8 mouse cellular contexts compared by ENCODE assay signal in the genomic region with DNA sequence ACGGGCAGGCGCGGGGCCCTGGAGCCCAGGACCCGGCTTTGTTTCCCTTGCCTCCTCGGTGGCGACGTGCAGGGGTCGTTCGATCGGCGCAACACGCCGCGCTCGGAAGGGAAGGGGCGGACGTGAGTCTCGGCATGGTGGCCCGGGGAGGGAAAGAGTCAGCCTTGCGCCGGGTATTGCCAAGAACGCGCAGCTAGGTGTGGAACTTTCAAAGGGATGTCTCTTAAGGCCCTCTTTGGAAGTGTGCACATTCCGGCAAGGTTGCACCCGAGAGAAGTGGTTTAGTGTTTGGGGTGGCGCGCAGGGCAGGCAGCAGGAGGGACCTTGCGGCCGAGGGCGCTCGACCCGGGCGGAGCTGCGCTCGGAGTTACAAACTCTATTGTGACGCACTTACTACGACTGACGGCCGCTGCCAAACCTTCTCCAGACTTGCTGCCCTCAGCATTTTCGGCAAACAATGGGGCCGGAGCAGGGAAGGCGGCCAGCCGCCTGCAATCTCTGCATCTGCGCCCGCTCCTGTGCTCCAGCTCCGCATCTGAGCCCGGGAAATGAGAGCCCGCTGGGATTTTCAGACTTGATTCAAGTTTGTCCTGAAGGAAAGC. TPM values are rescaled to one million over a fixed set of nuclear protein-coding genes. Genes with fewer than 3 reads are reported as not detected.
DNase-seq lines count a peak whose midpoint lies in the region; ATAC-seq and TF ChIP-seq lines count a peak whose summit lies in the region.

No protein-coding gene starts in this region.

- H3K9ac ChIP-seq in intestine, embryonic 16.5 days (ENCODE audit: low read depth, low read length), result peak overlapping the region; percentile 80
- H3K9ac ChIP-seq in limb, embryonic 12.5 days (replicated peaks), result peak overlapping the region; percentile 84
- peak overlapping the region; percentile 76 for H3K9ac ChIP-seq in midbrain, embryonic 12.5 days (replicated peaks)

- under 1% methylated on average over 48 of the region's 48 CpGs for WGBS in intestine, embryonic 16.5 days
- WGBS in limb, embryonic 12.5 days, result under 1% methylated on average over 48 of the region's 48 CpGs
- under 1% methylated on average over 48 of the region's 48 CpGs for WGBS in midbrain, embryonic 12.5 days
- under 1% methylated on average over 48 of the region's 48 CpGs for WGBS in spleen, adult 2 months

- TF ChIP-seq CTCF in spleen, adult 2 months (IDR thresholded peaks at IDR 0.05; ENCODE audit: extremely low read depth, insufficient read depth, insufficient read length, insufficient replicate concordance), result no peak

- TF ChIP-seq POLR2A in spleen, adult 2 months (IDR thresholded peaks at IDR 0.05; ENCODE audit: low read depth, low read length), result no peak

- peak overlapping the region; percentile 99 for H3K4me2 ChIP-seq in intestine, embryonic 16.5 days (ENCODE audit: low read depth, low read length)
- H3K4me2 ChIP-seq in limb, embryonic 12.5 days, result peak overlapping the region; percentile 97
- H3K4me2 ChIP-seq in midbrain, embryonic 12.5 days (replicated peaks), result peak overlapping the region; percentile 98

- H3K27ac ChIP-seq in intestine, embryonic 16.5 days (ENCODE audit: low read length), result peak overlapping the region; percentile 86
- H3K27ac ChIP-seq in limb, embryonic 12.5 days, result peak overlapping the region; percentile 94
- H3K27ac ChIP-seq in midbrain, embryonic 12.5 days (replicated peaks), result peak overlapping the region; percentile 84
- peak overlapping the region; percentile 22; the same call in 1 of the 2 replicates for H3K27ac ChIP-seq in spleen, adult 2 months (ENCODE audit: insufficient read depth, low read length)

- peak; percentile 21 for ATAC-seq in granulocyte monocyte progenitor cell, adult 5-6 weeks (replicated peaks; ENCODE audit: poor library complexity, severe bottlenecking)
- ATAC-seq in intestine, embryonic 16.5 days, result peak; percentile 45
- peak; percentile 12; the same call in 1 of the 2 replicates for ATAC-seq in limb, embryonic 12.5 days (ENCODE audit: insufficient number of reproducible peaks, insufficient read depth, low FRiP score, low TSS enrichment, low read depth)
- peak; percentile 9; the same call in 1 of the 2 replicates for ATAC-seq in midbrain, embryonic 12.5 days (ENCODE audit: low FRiP score, low read depth)

- H3K4me3 ChIP-seq in intestine, embryonic 16.5 days (ENCODE audit: low read length), result peak overlapping the region; percentile 80
- H3K4me3 ChIP-seq in limb, embryonic 12.5 days (replicated peaks), result peak overlapping the region; percentile 76
- H3K4me3 ChIP-seq in midbrain, embryonic 12.5 days, result peak overlapping the region; percentile 69
- peak overlapping the region; percentile 96 for H3K4me3 ChIP-seq in spleen, adult 2 months (ENCODE audit: extremely low read depth, insufficient read depth, insufficient read length)

- H3K9me3 ChIP-seq in intestine, embryonic 16.5 days (ENCODE audit: control insufficient read depth, low read length), result no peaks in the 10 kb centered on the region
- H3K9me3 ChIP-seq in limb, embryonic 12.5 days, result no peaks in the 10 kb centered on the region
- H3K9me3 ChIP-seq in midbrain, embryonic 12.5 days, result no peaks in the 10 kb centered on the region

- H3K27me3 ChIP-seq in intestine, embryonic 16.5 days (replicated peaks; ENCODE audit: control insufficient read depth, insufficient read depth, low read length), result peaks cover 10% of the 10 kb centered on the region; the same call in 1 of the 2 replicates
- H3K27me3 ChIP-seq in limb, embryonic 12.5 days, result peaks cover 23% of the 10 kb centered on the region
- peaks cover 26% of the 10 kb centered on the region for H3K27me3 ChIP-seq in midbrain, embryonic 12.5 days
- no peaks in the 10 kb centered on the region; the same call in none of the 2 replicates for H3K27me3 ChIP-seq in spleen, adult 2 months (ENCODE audit: control insufficient read depth, insufficient read depth, low read length)

- H3K4me1 ChIP-seq in intestine, embryonic 16.5 days (ENCODE audit: control insufficient read depth, insufficient read depth, low read length), result peaks cover 28% of the 10 kb centered on the region
- H3K4me1 ChIP-seq in limb, embryonic 12.5 days (replicated peaks), result peaks cover 45% of the 10 kb centered on the region
- H3K4me1 ChIP-seq in midbrain, embryonic 12.5 days, result peaks cover 50% of the 10 kb centered on the region
- H3K4me1 ChIP-seq in spleen, adult 2 months (ENCODE audit: control insufficient read depth, insufficient read depth, insufficient read length), result peaks cover 21% of the 10 kb centered on the region

- peak; percentile 92 for DNase-seq in 3134 (ENCODE audit: extremely low read depth, insufficient read length, low spot score)
- peak; percentile 93 for DNase-seq in adrenal gland, adult 2 months
- peak; percentile 89 for DNase-seq in embryo, embryonic 9.5 days (ENCODE audit: extremely low spot score)
- peak in 1 of 2 experiments; percentile 58 for DNase-seq in spleen, adult 2 months (ENCODE audit: low read depth in 1 of 2, low spot score in 2 of 2)

- no peaks in the 10 kb centered on the region; the same call in none of the 2 replicates for H3K36me3 ChIP-seq in intestine, embryonic 16.5 days (ENCODE audit: control insufficient read depth, insufficient read depth, low read length)
- peaks cover 28% of the 10 kb centered on the region for H3K36me3 ChIP-seq in limb, embryonic 12.5 days
- peaks cover 7% of the 10 kb centered on the region; the same call in 1 of the 2 replicates for H3K36me3 ChIP-seq in midbrain, embryonic 12.5 days
- H3K36me3 ChIP-seq in spleen, adult 2 months (ENCODE audit: control insufficient read depth, insufficient read depth, low read length), result peaks cover 15% of the 10 kb centered on the region

RNA-seq across cellular contexts. Expression of a gene that starts 2.0 kb away (rescaled TPM):
- 10 to 100 TPM; 18.1 to 36.7 TPM for total RNA-seq in adrenal gland, adult 2 months (2021)
- 16.6 and 21.5 TPM in 2 replicates for polyA plus RNA-seq in adrenal gland, adult 2 months (2012; rRNA removed)
- total RNA-seq in granulocyte monocyte progenitor cell, adult 5-6 weeks (2014; fragmentation: Nextera tagmentation), result 13.1 and 14.4 TPM in 2 replicates
- total RNA-seq in granulocyte monocyte progenitor cell, adult 5-6 weeks (2017), result 12.1 and 13.4 TPM in 2 replicates
- polyA plus RNA-seq in intestine, embryonic 16.5 days (2015; fragmentation: Nextera tagmentation; extraction: Ambion mirVana), result 10.0 and 10.6 TPM in 2 replicates
- 29.9 and 33.5 TPM in 2 replicates for polyA plus RNA-seq in limb, embryonic 12.5 days (2016; fragmentation: Nextera tagmentation; extraction: Ambion mirVana)
- 21.6 and 24.7 TPM in 2 replicates for polyA plus RNA-seq in midbrain, embryonic 12.5 days (2016; fragmentation: Nextera tagmentation; extraction: Ambion mirVana)
- polyA plus RNA-seq in spleen, adult 2 months (2012; rRNA removed), result 21.6 and 22.1 TPM in 2 replicates

Comparison
In these comparisons a context has a peak if more than half of its experiments do, and no peak if none do; other contexts are left out.
1. H3K27ac ChIP-seq: peak in every context shown above with its lines; median percentile 94 in limb, embryonic 12.5 days; 86 in intestine, embryonic 16.5 days; 84 in midbrain, embryonic 12.5 days; 22 in spleen, adult 2 months.